Mouse (Mus musculus) thymus, postnatal 10 days (tissue): Measurements from ENCODE around the gene Ube2n.

ENCODE experiments used
- DNase-seq, 2 experiments: peaks; one replicate each; pipeline ENCODE4 v3.0.0; 2021; ENCODE audit warnings: low spot score in 2 of 2

Gene Ube2n

GRCm38 (mm10) chr10:95590196-95590595 is 75.3 kb downstream of the Ube2n start:
- no peak for DNase-seq

- DNase-seq, result no peak
Measured at GRCm38 (mm10) chr10:95591257-95591656, 76.3 kb downstream of the Ube2n start.

GRCm38 (mm10) chr10:95594414-95594813 is 79.5 kb downstream of the Ube2n start:
- DNase-seq, result no peak
